Mouse (Mus musculus): ENCODE results near the gene Galnt16.

Gene Galnt16

GRCm38 (mm10) chr12:80517977-80518376 is at the start of gene Galnt16:
Gene Galnt16, plus strand, starts transcription at chr12:80518277.
- no peak for DNase-seq

DNA sequence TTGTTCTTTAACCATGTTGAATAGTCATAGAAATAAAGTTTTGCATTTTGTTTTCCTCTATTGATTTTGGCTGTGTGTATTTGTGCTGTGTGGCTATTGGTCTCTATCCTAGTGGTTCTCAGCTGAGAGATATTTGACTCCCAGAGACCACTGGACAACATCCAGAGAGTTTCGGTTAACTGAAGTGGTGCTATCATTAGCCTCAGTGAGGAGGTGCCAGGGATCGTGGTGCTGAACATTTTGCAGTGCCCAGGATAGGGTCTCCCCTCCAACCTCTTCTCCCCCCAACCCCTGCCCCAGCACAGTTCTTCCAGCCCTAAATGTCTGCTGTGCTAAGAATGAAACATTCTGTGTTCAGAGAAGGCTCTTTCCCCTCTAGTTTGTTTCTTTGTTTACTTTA is 47.9 kb upstream of the Galnt16 start:
- DNase-seq: no peak

GRCm38 (mm10) chr12:80471926-80472325 is 46.2 kb upstream of the Galnt16 start:
- DNase-seq: no peak

- DNase-seq: no peak
These were observed 44.3 kb upstream of the Galnt16 start for GRCm38 (mm10) chr12:80473731-80474130.

GRCm38 (mm10) chr12:80479986-80480385 is 38.1 kb upstream of the Galnt16 start:
- DNase-seq: no peak

DNA sequence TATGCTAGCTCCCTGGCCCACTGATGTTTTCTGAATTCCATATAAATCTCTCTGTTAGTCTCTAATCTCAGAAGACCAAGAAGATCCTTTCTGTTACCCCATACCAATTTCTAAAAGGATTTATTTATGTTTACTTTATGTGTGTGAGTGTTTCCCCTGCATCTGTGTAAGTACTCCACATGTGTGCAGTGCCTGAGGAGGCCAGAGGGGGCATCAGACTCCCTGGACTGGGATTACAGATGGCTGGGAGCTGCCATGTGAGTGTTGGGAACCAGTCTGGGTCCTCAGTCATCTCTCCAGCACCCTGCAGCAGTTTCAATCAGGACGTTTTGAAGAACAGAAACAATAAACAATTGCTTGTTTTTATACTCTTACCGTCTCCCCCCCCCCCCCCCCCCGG is 34.7 kb upstream of the Galnt16 start:
- no peak for DNase-seq

GRCm38 (mm10) chr12:80493311-80493710 is 24.8 kb upstream of the Galnt16 start:
- DNase-seq: no peak

DNA sequence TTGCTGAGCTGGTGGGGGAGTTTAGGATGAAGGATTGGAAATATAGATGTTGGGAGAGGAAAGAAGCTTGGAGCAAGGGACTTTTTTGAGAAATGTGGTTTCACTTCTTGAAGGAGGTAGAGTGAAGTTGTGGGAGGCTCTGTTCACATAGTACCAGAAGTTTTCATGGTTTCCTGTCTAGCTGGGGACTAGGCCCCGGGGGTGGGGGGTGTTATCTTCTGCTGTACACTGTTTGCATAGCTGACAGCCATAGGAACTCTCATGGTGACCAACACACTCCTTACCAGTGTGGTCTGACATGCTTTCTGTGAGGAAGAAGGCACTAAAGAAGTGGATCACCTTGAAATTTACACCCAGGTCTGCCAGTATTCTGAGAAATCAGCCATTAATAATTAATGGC is 22.4 kb upstream of the Galnt16 start:
- no peak for DNase-seq

- DNase-seq: no peak
These were observed 19.7 kb upstream of the Galnt16 start for GRCm38 (mm10) chr12:80498356-80498755.

DNA sequence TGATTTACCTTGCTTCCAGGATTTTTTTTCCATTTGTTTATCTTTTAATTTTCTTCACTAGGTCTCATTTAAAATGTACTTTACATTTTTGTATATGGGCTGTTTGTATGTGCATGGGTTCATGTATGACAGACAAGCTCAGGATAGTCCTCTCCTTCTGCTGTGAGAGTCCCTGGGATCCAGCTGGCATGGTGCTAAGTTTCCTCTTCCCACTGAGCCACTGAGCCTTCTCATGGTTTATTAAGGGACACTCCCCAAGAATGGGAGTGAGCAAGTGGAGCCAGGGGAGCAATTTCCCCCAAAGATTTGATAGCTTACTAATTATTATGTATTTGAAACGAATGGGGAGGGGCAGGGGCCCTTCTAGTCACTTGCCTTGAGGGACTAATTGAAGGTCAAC is 17.6 kb upstream of the Galnt16 start:
- DNase-seq: no peak

- no peak for DNase-seq
These were observed 13.4 kb upstream of the Galnt16 start for GRCm38 (mm10) chr12:80504718-80505117.

DNA sequence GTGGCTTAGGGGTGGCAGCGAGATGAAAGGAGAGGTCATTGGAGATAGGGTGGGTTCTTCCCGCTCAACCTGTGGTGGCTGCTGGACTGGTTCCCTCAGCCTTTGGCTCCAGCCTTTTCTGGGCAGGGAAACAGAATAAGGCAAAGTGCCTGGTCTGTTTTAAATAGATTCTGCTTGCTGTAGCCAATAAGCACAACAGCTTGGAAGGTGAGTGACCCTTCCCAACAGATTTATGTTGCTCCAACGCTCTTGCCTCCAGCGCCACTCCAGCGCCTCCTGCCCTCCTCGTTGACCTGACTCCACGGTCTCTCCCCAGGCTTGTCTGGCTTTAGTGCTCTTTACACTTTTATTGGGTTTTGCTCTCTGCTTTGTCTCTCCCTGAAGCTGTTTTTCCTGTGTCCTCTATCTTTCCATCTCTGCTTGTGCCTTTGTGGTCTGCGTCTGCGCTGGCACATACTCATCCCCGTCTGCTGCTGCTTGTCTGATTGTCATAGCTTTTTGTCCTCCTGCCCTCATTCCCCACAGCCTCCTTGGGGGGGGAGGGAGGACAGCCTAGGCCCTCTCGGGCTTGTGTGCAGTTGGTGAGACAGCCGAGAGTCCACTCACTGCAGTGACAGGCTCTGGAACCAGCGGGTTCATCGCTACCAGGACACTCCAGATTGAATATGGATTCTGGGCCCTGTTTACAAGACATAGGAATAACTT is 10.9 kb upstream of the Galnt16 start:
- no peak for DNase-seq

GRCm38 (mm10) chr12:80518393-80518756 is 298 bp downstream of the Galnt16 start:
- DNase-seq: no peak

DNA sequence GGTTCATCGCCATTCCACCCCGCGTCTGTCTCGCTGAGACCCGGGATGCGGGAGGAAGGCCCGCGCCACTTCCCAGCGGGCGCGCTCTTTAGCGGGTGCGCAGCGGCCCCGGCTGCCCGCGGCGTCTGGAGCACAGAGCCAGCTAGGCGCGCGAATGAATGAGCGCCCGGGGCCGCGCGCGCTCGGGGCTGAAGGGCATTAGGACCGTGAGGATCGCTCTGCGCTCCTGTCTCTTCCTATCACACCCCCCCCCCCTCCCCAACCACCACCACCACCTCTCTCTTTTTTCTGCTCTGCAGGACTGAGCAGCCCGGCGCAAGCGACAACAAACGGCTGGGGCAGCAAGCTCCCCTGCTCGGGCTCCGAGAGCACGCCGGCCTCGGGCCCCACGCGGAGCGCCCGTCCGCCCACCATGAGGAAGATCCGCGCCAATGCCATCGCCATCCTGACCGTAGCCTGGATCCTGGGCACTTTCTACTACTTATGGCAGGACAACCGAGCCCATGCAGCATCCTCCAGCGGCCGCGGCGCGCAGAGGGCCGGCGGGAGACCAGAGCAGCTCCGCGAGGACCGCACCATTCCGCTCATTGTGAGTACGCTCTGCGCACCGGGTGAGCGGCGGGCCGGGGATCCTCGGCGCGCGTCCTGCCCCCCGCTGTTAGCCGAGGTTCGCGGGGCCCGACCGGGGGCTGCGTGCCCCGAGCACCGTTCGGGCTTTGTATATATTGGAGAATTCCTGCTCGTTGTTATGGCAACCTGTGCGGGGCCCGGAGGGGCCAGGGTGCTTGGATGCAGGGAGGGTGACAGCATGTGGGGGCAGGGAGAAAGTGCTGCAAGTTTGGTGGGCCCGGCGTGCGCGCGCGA is 912 bp downstream of the Galnt16 start:
- DNase-seq: no peak

DNA sequence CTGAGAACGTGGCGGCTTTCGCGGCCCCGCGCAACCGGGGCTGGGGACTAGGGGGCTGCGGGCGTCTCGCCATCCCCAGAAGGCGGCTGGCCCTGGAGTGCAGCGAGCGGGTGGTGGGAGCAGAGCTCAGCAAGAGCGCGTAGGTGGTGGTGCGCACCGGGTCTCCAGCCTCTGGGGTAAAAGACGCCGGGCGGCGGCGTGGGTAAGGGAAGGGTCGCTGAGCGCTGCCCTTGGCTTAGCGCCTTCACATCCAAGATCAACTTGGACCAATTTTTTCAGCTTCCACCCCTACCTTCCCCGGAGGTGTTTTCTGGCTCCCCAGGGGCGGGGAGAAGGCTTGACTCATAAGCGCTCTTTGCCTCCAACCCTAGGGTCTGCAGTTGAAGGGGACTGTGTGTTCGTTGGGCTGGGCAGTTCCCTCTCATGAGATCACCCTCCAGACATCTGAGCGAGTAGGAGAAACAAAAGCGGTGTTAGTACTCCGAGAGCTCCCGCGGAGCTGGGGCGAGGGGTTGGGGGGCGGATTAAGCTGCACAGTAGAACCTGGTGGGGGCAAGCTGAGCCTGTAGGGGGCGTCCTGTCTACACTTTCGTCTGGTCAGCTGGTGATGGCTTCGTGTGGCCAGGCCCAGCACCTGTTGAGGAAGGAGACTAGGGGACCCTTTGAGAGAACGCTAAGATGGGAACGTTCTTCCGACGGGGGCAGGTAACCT is 1.7 kb downstream of the Galnt16 start:
- no peak for DNase-seq

- no peak for DNase-seq
These were observed 3.9 kb downstream of the Galnt16 start for GRCm38 (mm10) chr12:80522006-80522405.

- no peak for DNase-seq
These were observed 6.3 kb downstream of the Galnt16 start for GRCm38 (mm10) chr12:80524276-80524921.

DNA sequence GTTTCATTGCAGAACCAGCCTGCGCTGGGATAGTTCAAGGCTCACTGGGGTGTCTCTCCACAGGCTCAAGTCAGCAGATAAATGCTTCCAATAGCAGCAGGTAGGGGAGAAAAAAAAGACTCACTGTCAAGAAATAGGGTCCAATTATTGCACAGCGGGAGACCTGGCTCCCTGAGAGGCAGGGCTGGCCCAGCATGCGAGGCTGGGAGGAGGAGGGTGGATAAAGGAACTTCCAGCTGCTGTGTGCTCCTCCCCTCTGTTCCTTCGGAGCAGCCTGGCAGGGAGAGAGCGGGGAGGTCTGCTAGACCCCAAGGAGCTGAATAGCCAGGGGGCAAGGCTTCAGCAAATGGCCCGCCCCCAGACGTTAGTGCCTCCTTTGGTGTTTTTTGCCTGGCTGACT is 7.4 kb downstream of the Galnt16 start:
- no peak for DNase-seq

DNA sequence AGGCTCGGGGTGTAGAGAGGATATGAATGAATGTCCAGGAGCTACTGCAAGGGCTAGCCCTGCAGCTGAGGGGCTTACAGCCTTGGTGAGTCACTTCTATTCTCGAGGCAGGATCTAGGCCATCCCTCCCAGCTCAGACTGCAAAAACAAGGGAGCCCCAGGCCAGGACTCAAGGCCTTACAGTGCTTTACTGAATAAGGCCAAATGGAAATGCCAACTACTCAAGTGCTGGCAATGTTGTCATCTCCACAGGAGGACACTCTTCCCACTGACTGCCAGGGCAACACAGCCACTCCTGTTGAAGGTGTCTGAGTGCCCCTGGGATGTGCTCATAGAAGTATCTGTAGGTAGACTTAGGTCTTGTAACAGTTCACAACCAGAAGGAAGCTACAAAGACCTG is 8.4 kb downstream of the Galnt16 start:
- DNase-seq: no peak

DNA sequence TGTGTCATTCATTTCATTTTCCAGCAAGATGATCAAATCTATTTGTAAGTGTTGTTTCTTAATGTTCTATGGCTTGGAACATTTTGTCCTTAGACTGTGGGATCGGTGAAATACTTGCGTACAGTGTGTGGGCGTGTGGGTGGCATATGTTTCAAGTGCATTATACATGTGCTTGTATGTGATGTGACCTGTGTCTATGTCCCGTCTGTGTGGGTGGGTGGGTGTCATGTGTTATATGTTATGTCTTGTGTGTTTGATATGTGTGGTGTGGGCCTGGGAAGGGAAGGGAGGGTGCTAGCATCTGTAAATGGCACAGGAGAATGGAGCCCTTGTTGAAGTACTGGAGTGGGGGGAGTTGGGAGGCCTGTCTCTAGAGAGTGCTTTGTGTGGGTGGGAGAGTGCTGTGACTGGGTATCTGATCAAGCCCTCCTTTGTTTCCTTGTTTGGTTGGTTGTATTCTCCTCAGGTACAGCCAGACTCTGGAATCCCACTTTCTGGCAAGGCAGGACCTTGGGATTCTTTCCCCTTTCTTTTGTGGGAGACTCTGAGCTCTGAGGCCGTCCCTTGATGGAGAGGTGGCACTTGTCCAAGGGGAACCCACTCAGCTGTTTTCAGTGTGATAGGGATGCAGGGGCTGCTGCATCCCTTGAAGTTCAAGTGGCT is 9.8 kb downstream of the Galnt16 start:
- no peak for DNase-seq

- no peak for DNase-seq
These were observed 12.0 kb downstream of the Galnt16 start for GRCm38 (mm10) chr12:80530052-80530451.

- DNase-seq: no peak
These were observed 12.6 kb downstream of the Galnt16 start for GRCm38 (mm10) chr12:80530630-80531029.

DNA sequence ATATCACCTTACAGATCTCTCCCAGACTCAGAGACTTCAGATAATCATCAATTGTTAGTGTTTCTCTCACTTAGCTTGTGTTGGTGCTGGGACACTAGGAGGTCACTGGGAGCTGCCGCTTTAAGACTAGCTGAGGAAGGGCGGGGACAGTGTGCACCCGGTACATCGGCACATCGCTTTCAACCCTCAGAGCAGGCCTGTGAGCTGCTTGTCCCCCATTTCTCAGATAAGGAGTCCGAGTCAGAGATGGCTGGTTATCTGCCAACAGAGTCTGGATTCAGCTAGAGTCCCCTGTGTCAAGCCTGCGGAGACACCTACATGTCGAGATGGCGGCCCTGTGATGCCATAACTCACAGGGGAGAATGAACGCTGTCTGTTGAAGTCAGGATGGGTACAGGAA is 13.5 kb downstream of the Galnt16 start:
- DNase-seq: no peak
